Mouse (Mus musculus): ENCODE results near the gene Faxc. TPM values are rescaled to one million over a fixed set of nuclear protein-coding genes. Genes with fewer than 3 reads are reported as not detected.

Faxc gene
- polyA plus RNA-seq, 1 experiment from 2014 or later, result 31.7 TPM

- H3K4me1 ChIP-seq (ENCODE audit: control insufficient read depth, insufficient read depth, low read length), result no peaks in the 10 kb centered on the region
- ATAC-seq (ENCODE audit: low FRiP score, low TSS enrichment), result no peak
- no peak overlapping the region for H3K4me3 ChIP-seq (replicated peaks; ENCODE audit: low read depth, low read length)
- 88% methylated on average over 3 of the region's 3 CpGs for WGBS
- no peaks in the 10 kb centered on the region for H3K27me3 ChIP-seq (ENCODE audit: control insufficient read depth, insufficient read depth, low read length)
- no peak overlapping the region for H3K9ac ChIP-seq (replicated peaks; ENCODE audit: low read length)
- H3K36me3 ChIP-seq (ENCODE audit: control insufficient read depth, insufficient read depth, low read length), result peaks cover 35% of the 10 kb centered on the region
- H3K4me2 ChIP-seq (ENCODE audit: low read length), result no peak overlapping the region
- DNase-seq, result no peak
- no peak overlapping the region for H3K27ac ChIP-seq (replicated peaks; ENCODE audit: low read depth, low read length)
- no peaks in the 10 kb centered on the region for H3K9me3 ChIP-seq (ENCODE audit: control insufficient read depth, low read length)
These were observed 58.5 kb downstream of the Faxc start for GRCm38 (mm10) chr4:21989571-21990091.

- ATAC-seq (ENCODE audit: low FRiP score, low TSS enrichment) (no peak), DNase-seq (peak; percentile 83)
- H3K4me3 ChIP-seq (replicated peaks; ENCODE audit: low read depth, low read length), result no peak overlapping the region
- H3K4me1 ChIP-seq (ENCODE audit: control insufficient read depth, insufficient read depth, low read length), result no peaks in the 10 kb centered on the region
- no peaks in the 10 kb centered on the region for H3K27me3 ChIP-seq (ENCODE audit: control insufficient read depth, insufficient read depth, low read length)
- 51% methylated on average over 3 of the region's 3 CpGs for WGBS
- no peak overlapping the region for H3K27ac ChIP-seq (replicated peaks; ENCODE audit: low read depth, low read length)
- no peak overlapping the region for H3K4me2 ChIP-seq (ENCODE audit: low read length)
- no peaks in the 10 kb centered on the region for H3K9me3 ChIP-seq (ENCODE audit: control insufficient read depth, low read length)
- no peak overlapping the region for H3K9ac ChIP-seq (replicated peaks; ENCODE audit: low read length)
- H3K36me3 ChIP-seq (ENCODE audit: control insufficient read depth, insufficient read depth, low read length), result peaks cover 43% of the 10 kb centered on the region
These were observed 59.6 kb downstream of the Faxc start for GRCm38 (mm10) chr4:21990580-21991235.

DNA sequence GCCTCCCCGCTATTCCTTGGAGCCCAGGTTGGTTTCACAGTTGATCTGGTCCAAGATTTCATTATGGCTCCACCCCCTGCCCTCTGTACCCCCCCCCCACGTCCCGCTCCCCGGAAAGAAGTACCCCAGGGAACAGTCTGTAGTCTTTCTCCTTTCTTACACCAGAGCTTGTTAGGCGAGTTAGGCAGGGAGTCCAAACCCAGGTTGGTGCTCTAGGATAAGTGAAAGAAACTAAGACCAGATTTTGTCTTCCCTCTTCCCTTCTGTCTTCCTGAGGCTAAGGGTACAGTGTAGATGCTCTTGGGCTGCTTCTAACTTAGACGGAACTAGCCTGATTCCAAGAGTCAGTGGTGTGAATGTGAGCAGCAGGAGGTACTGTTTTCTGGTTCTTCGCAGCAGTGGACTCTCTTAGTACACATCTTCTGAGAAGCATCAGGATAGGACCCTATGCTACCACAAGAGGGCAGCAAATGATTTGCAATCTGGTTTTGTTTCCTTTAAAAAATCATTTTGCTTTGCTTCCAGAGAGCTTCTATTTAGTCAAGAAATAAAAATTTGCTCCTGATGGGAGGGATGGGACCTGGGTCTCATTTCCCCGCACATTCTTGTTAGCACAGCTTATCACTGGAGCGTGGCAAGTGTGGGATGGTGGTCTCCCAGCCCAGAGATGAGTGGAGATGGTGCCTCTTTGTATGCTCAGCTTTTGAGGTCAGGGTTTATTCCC is 86.7 kb downstream of the Faxc start:
- ATAC-seq (ENCODE audit: low FRiP score, low TSS enrichment) (peak; percentile 83), DNase-seq (peak; percentile 96)
- no peaks in the 10 kb centered on the region for H3K9me3 ChIP-seq (ENCODE audit: control insufficient read depth, low read length)
- peak overlapping the region; percentile 65 for H3K27ac ChIP-seq (replicated peaks; ENCODE audit: low read depth, low read length)
- 10% methylated on average over 9 of the region's 9 CpGs for WGBS
- H3K4me2 ChIP-seq (ENCODE audit: low read length), result peak overlapping the region; percentile 28
- no peaks in the 10 kb centered on the region for H3K36me3 ChIP-seq (ENCODE audit: control insufficient read depth, insufficient read depth, low read length)
- H3K4me3 ChIP-seq (replicated peaks; ENCODE audit: low read depth, low read length), result no peak overlapping the region
- no peaks in the 10 kb centered on the region for H3K27me3 ChIP-seq (ENCODE audit: control insufficient read depth, insufficient read depth, low read length)
- H3K4me1 ChIP-seq (ENCODE audit: control insufficient read depth, insufficient read depth, low read length), result peaks cover 4% of the 10 kb centered on the region; the same call in 1 of the 2 replicates
- no peak overlapping the region; the same call in 1 of the 2 replicates for H3K9ac ChIP-seq (replicated peaks; ENCODE audit: low read length)

GRCm38 (mm10) chr4:22018414-22018813 is 87.3 kb downstream of the Faxc start:
- H3K27me3 ChIP-seq (ENCODE audit: control insufficient read depth, insufficient read depth, low read length), result no peaks in the 10 kb centered on the region
- H3K9me3 ChIP-seq (ENCODE audit: control insufficient read depth, low read length), result no peaks in the 10 kb centered on the region
- H3K4me2 ChIP-seq (ENCODE audit: low read length), result peak overlapping the region; percentile 28
- peak; percentile 8 for DNase-seq
- ATAC-seq (ENCODE audit: low FRiP score, low TSS enrichment), result peak; percentile 15; the same call in 1 of the 2 replicates
- no peaks in the 10 kb centered on the region for H3K36me3 ChIP-seq (ENCODE audit: control insufficient read depth, insufficient read depth, low read length)
- no peak overlapping the region for H3K4me3 ChIP-seq (replicated peaks; ENCODE audit: low read depth, low read length)
- no peak overlapping the region for H3K9ac ChIP-seq (replicated peaks; ENCODE audit: low read length)
- H3K27ac ChIP-seq (replicated peaks; ENCODE audit: low read depth, low read length), result peak overlapping the region; percentile 65
- H3K4me1 ChIP-seq (ENCODE audit: control insufficient read depth, insufficient read depth, low read length), result peaks cover 4% of the 10 kb centered on the region; the same call in 1 of the 2 replicates
- WGBS, result 37% methylated on average over 5 of the region's 5 CpGs

DNA sequence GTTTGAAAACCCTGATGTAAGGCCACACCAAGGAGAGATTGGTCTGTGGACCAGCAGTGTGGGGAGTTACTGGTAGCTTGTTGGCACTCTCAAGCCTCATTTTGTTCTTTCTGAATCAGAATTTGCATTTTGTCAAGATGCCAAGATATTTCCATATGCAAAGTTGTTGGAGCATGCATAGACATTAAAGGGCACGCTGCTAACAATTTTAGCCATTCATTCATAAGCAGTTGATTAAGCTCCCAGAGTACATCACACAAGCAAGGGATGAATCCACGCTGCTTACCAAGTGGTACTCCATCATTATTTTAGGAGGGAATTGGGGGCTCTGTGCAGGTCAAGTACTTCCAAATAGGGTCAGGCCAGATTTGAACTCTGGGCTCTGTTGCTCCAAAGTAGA is 98.8 kb downstream of the Faxc start:
- ATAC-seq (ENCODE audit: low FRiP score, low TSS enrichment) (no peak), DNase-seq (peak; percentile 68)
- Histone ChIP-seq H3K27me3 (ENCODE audit: control insufficient read depth, insufficient read depth, low read length) (no peaks in the 10 kb centered on the region), H3K36me3 (ENCODE audit: control insufficient read depth, insufficient read depth, low read length) (no peaks in the 10 kb centered on the region), H3K9me3 (ENCODE audit: control insufficient read depth, low read length) (no peaks in the 10 kb centered on the region), H3K27ac (replicated peaks; ENCODE audit: low read depth, low read length) (no peak overlapping the region), H3K4me3 (replicated peaks; ENCODE audit: low read depth, low read length) (no peak overlapping the region), H3K9ac (replicated peaks; ENCODE audit: low read length) (no peak overlapping the region), H3K4me2 (ENCODE audit: low read length) (no peak overlapping the region), H3K4me1 (ENCODE audit: control insufficient read depth, insufficient read depth, low read length) (no peaks in the 10 kb centered on the region)
- 41% methylated on average over 2 of the region's 2 CpGs for WGBS

Other genes with a start within 250 kb of the Faxc start
- 0.42 and 0.63 TPM in 2 replicates for gene Prdm13, start 245.4 kb upstream of the Faxc start, polyA plus RNA-seq (2014; fragmentation: Nextera tagmentation; extraction: Ambion mirVana)
- gene Ccnc, start 203.6 kb upstream of the Faxc start, polyA plus RNA-seq (2014; fragmentation: Nextera tagmentation; extraction: Ambion mirVana), result 78.0 and 80.0 TPM in 2 replicates
- 10.4 and 12.3 TPM in 2 replicates for gene Usp45, start 164.2 kb upstream of the Faxc start, polyA plus RNA-seq (2014; fragmentation: Nextera tagmentation; extraction: Ambion mirVana)
- gene Tstd3, start 164.1 kb upstream of the Faxc start, polyA plus RNA-seq (2014; fragmentation: Nextera tagmentation; extraction: Ambion mirVana), result 20.0 and 26.9 TPM in 2 replicates
- 191 and 200 TPM in 2 replicates for gene Pnisr, start 83.7 kb upstream of the Faxc start, polyA plus RNA-seq (2014; fragmentation: Nextera tagmentation; extraction: Ambion mirVana)
- gene Coq3, start 51.7 kb upstream of the Faxc start, polyA plus RNA-seq (2014; fragmentation: Nextera tagmentation; extraction: Ambion mirVana), result 13.8 and 14.3 TPM in 2 replicates

Data from midbrain, embryonic 14.5 days (tissue).